Mouse (Mus musculus): ENCODE data around the gene Afdn.
"Not testable (repeated sequence)": the region's sequence is repeated elsewhere in the genome, so short reads cannot be mapped to it uniquely, and the experiment has no call there.

The Afdn gene

DNA sequence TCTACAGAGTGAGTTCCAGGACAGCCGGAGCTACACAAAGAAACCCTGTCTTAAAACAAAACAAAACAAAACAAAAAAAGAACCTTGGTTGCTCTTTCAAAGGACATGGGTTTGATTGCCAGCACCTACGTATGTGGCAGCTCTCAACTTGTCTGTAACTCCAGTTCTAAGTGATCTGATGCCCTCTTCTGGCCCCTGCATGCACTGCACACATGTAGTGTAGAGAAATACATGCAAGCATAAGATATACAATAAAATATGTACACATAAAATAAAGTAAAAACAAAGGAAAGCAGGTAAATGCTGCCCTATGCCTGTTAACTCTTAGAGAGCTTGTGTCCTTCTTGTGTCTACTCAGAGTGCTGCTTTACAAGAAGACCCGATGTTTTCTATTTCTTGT, 8.9 kb downstream of the Afdn start:
- DNase-seq (ENCODE audit: low read depth, low spot score): no peak

DNA sequence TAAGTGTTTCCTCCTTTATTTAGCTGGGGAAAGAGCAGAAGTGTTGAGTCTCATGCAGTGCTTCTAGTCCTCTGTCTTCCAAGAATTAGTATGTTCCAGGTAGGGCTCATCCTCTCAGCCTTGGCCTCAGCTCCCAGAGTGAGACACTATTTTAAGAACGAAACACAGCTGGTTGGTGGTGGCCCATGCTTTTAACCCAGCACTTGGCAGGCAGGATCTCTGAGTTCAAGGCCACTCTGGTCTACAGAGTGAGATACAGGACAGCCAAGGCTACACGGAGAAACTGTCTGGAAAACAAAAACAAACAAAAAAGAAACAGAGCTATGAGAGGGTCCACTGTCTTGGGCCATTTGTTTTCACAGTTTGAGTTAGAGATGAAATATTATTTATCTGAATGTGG, 17.3 kb downstream of the Afdn start:
- DNase-seq (ENCODE audit: low read depth, low spot score): no peak

GRCm38 (mm10) chr17:13778865-13779264, 18.5 kb downstream of the Afdn start:
- no peak for DNase-seq (ENCODE audit: low read depth, low spot score)

DNA sequence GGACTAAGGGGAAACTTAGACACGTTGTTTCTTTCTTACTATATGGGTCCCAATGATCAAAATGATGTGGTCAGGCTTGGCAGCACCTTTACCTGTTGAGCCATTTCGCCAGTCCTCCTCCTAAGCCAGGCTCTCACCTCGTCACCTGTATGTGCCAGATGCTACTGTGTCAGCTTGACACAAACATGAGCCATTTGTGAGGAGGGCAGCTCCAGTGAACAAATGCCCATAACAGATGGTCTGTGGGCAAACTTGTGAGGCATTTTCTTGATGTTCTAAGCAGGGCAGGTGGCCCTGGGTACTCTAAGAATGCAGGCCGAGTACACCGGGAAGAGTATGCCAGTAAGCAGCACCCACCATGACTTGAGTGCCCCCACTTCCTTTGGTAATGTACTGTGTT, 21.6 kb downstream of the Afdn start:
- DNase-seq (ENCODE audit: low read depth, low spot score): no peak

DNA sequence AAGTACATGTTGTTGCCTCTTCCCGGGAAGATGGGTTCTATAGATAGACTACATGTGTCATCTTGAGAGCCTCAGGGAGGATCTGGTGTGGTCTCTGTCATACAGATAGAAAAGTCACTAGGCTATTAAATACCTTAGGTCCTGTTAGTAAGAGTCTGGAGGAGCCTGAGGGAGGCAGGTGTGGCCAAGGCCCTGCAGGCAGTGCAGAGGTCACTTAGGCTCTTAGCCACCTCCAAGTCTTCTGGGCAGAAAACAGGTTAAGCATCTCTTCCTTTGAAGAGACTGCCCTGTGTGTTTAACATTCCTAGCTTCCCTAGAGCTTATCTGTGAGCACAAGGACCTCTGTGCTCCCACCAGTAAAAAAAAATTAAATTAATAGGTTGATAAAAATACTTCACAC, 23.1 kb downstream of the Afdn start:
- no peak for DNase-seq (ENCODE audit: low read depth, low spot score)

DNA sequence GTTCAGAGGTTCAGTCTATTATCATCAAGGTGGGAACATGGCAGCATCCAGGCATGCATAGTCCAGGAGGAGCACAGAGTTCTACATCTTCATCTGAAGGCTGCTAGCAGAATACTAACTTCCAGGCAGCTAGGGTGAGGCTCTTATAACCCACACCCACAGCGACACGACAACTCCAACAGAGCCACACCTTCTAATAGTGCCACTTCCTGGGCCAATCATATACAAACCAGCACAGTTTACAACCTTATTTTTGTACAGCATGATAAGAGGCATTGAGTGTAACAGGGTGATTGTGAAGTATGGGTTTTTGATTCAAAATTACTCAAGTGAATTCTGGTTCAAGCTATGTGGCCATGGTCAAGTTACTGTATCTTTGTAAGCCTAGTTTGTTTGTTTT, 29.7 kb downstream of the Afdn start:
- not testable (repeated sequence) for DNase-seq (ENCODE audit: low read depth, low spot score)

DNA sequence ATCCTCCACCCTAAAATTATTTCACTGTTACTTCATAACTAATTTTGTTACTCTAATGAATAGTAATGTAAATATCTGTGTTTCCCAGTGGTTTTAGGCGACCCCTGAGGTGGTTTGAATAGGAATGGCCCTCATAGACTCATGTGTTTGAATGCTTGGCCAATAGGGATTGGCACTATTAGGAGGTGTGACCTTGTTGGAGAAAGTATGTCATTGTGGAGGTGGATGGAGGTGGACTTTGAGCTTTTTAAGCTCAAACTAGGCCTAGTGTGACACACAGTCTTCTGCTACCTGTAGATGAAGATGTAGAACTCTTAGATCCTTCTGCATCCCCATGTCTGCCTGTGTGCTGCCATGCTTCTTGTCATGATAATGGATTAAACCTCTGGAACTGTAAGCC, 37.4 kb downstream of the Afdn start:
- DNase-seq (ENCODE audit: low read depth, low spot score): no peak

DNA sequence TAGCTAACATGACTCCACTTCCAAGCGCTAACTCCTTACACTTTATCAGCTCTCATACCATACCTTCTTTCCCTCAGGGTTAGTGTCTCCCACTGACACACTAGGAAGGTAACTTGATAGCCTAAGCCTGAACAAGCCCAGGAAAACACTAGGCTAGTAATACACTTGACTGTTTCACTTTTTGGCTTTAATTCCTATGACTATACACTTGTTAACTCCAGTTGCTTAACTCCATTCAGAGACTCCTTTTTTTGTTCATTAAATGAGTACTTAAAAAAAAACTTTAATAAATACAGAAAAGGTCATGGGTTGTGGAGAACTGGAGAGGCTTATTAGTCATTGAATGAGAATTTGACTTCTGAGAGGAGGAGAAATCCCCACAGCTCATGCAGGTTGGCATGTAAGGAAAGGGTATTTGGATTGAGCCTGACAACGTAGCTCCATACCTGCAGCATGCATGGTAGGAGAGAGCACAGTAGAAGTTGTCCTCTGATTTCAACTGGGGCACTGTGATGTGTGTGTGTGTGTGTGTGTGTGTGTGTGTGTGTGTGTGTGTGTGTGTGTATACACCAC, 42.6 kb downstream of the Afdn start:
- DNase-seq (ENCODE audit: low read depth, low spot score): no peak

DNA sequence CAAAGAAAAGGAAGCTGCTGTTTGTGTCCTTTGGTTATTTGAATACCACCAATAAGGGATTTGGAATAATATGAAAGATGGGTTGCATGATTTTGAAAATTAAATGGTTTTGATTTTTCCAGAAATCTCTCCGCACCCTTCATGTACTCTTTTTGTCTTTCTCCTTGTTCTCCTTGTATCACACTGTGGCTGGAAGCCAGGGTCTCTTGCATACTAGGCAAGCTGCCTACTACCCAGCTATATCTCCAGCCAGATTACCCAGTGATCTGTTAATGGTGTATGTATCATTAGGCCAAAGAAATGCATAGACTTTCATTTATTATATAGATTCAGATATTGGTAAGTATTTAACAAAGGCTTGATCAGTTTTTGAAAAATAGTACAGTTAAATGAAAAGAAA, 45.7 kb downstream of the Afdn start:
- no peak for DNase-seq (ENCODE audit: low read depth, low spot score)

- no peak for DNase-seq (ENCODE audit: low read depth, low spot score)
Measured at GRCm38 (mm10) chr17:13817789-13818188, 57.5 kb downstream of the Afdn start.

DNA sequence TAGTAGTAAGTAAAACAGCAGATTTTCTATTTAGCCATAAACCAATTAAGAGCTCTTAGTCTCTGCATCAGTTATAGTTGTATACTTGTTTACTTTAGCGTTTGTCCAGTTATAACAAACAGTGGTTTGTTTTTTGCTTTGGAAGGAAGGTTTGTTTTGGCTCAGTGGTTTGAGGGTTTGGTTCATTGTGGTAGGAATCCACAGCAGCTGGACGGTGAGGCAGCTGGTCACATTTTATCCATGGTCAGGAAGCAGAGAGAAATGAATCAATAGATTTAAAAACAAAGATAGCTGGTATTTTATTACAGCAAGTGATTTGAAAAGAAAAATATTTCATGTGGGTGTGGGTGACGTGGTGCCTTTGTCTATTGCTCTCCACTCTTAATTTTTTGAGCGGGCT, 59.0 kb downstream of the Afdn start:
- no peak for DNase-seq (ENCODE audit: low read depth, low spot score)

GRCm38 (mm10) chr17:13820676-13821075, 60.3 kb downstream of the Afdn start:
- DNase-seq (ENCODE audit: low read depth, low spot score): no peak

DNA sequence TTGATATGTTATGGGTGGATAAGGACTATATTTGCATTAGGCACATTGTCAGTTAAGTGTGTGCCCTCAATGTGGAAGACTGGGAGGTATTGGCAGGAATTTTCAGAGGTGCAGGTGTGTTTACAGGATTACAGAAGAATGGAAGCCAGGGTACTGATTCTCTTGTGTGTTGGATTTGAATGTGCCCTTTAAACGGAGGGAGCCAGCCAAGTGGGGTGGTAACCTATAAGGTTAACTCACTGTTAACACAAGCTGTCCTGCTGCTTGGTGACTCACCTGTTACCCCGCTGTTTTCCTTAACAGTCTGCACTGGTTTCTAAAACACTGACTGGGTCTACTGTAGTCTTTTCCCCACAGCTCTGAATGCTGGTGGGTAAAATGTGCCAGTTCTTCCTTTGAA, 65.1 kb downstream of the Afdn start:
- no peak for DNase-seq (ENCODE audit: low read depth, low spot score)

GRCm38 (mm10) chr17:13830234-13830633, 69.9 kb downstream of the Afdn start:
- DNase-seq (ENCODE audit: low read depth, low spot score): no peak

DNA sequence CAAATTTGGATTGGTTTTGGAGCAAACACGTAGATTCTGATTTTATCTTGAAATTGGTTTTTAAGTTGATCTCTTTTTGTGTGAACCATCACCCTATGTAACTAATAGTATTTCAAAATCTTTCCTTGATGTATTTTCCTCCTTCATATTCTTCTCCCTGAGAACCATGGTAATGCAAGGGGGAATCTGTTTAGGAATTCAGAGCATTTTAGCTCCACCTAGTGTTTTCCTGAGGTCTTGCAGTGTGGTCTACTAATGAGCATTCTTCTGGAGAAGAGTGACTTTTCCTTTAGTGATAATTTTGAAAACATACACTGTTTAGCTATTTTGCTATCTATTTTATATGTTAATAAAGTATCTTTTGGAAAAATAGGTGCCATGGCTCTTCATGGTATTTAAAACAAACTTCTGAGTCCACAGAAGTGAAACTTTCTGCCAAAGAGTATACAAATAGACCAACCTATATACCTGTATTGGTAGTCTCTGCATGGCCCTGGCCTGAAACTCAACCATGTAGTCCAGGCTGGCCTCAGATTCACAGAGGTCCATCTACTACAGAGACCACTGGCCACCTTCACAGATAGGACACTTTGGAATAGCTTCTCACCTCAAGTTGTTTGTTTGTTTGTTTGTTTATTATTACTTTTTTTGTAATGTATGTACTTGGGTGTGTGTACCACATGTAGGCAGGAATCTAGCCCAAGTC, 70.5 kb downstream of the Afdn start:
- no peak for DNase-seq (ENCODE audit: low read depth, low spot score)

DNA sequence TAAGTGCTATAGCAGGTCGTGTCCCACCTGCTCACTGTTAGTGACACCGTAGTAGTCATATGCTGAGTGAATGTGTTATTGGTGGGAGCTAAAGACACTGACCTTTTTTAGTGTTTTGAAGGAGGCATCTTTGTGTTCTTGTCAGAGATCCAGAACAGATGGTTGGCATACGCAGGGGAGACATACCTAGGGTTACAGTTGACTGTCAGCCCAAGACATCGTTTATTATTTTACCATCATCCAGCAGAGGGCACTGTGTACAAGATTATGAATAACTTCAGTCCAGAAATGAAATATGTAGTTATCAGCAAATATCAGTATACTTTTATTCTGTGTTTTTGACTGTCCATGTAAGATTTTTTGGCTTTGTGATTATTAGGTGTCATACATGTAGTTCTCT, 75.5 kb downstream of the Afdn start:
- DNase-seq (ENCODE audit: low read depth, low spot score): no peak

DNA sequence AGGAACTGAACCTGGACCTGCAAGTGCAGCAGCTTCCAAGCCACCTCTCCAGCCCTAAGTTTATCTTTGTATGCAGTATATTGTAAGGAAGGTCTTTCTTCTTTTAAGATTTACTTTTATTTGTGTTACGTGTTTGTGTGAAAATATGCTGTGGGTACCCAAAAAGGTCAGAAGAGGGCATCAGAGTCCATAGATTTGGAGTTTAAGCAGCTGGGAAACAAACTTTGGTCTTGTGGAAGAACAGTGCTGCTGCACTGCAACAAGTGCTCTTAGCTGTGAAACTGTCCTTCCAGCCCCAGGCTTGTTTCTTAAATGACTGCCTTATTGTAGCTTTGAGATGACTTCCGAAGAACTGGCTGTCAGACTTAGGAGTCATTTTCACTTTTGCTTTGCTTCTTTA, 89.8 kb downstream of the Afdn start:
- no peak for DNase-seq (ENCODE audit: low read depth, low spot score)

DNA sequence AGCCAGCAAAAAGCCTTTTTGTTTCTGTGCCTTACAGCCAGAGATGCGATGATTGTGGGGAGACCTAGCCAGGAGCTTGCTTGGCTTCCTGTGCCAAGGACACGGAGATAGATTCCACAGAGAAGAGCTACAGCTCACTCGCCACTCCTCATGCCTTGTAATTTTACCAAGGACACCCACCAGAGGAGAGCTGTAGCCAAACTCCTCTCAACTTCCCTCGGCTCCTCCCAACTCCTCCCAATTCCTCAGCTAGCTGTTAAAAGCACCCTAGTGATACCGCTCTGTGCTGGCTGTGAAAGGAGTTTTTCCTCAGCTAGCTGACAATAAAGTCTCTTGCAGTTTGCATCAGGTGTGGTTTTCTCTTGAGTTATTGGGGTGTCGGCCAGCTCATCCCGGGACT, 93.5 kb downstream of the Afdn start:
- DNase-seq (ENCODE audit: low read depth, low spot score): not testable (repeated sequence)

DNA sequence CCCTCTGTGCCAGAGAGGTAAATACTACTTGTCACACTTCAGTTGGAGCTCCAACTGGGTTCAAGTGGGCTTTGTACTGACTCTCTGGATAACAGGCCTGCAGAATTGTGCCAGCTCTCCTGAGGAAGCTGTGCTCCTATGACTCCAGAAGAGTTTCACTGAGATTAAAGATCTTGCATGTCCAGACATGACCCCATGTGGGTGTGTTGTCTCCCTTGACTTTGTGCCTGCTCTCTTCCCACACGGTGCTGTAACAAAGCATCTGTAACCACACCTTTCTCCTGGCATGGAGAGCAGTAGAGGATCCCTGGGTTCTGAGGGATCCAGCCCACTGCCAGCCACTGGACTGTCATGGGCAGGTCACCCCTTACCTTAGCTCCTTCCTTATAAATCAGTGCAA, 95.1 kb downstream of the Afdn start:
- no peak for DNase-seq (ENCODE audit: low read depth, low spot score)

GRCm38 (mm10) chr17:13856429-13857090, 96.2 kb downstream of the Afdn start:
- DNase-seq (ENCODE audit: low read depth, low spot score): no peak

DNA sequence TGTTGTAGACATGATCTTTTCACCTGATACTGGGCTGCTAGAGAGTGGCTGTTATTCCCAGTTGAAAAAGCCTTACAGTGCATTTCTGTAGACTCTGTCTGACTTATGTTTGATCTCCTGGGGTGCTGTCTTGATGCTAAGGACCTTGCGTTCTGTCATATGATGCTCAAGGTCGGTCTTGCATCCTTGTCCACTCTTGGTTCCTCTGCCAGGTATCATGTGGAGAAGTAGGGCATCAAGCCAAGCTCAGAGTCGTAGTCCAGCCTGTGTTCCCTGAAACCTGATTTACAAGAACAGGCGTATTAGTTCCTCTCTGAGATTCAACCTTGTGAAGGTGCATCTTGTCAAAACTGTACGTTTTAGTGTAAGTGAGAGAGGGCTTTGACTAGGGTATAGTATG, 105.0 kb downstream of the Afdn start:
- no peak for DNase-seq (ENCODE audit: low read depth, low spot score)

- DNase-seq (ENCODE audit: low read depth, low spot score): no peak
Measured at GRCm38 (mm10) chr17:13866951-13867351, 106.6 kb downstream of the Afdn start.

GRCm38 (mm10) chr17:13867475-13867874, 107.1 kb downstream of the Afdn start:
- no peak for DNase-seq (ENCODE audit: low read depth, low spot score)

Measured in c-Kit-negative CD71-positive TER-119-positive erythroid progenitor cells, embryonic 14.5 days (primary cell).